Mouse (Mus musculus) testis, adult 10 weeks (tissue): Measurements from ENCODE around the gene Slc5a6. TPM values are rescaled to one million over a fixed set of nuclear protein-coding genes. Genes with fewer than 3 reads are reported as not detected.

Source experiments
- polyA plus RNA-seq: library from polyadenylated mRNA; stranded (reverse); fragments of 350-450 nt; fragmentation: Illumina TruSeq; extraction: RNeasy Lipid Tissue Mini Kit (QIAGEN cat#74804); gene quantifications from one replicate; pipeline ENCODE4 v1.2.3, GENCODE M21; 2014; ENCODE audit warnings: low read depth, low replicate concordance

The Slc5a6 gene
- polyA plus RNA-seq = 0.84 TPM

GRCm38 (mm10) chr5:31048763-31049641 is at the start of gene Slc5a6:
Slc5a6 (minus strand) TSS chr5:31048924.

GRCm38 (mm10) chr5:31054261-31055215 is 5.8 kb upstream of the Slc5a6 start, which contains the start of gene Cad:
Cad (plus strand) TSS chr5:31054780.

GRCm38 (mm10) chr5:31047848-31048762 is 619 bp downstream of the Slc5a6 start, which contains the start of gene Atraid:
Atraid (plus strand) TSS chr5:31048312.

Other genes with a start within 250 kb of the Slc5a6 start
- gene Mapre3, start 234.3 kb downstream of the Slc5a6 start, polyA plus RNA-seq = 111 TPM
- gene Tmem214, start 180.9 kb downstream of the Slc5a6 start, polyA plus RNA-seq = 30.4 TPM
- 110 TPM for gene Agbl5, start 160.2 kb downstream of the Slc5a6 start, polyA plus RNA-seq
- 132 TPM for gene Ost4, start 141.1 kb downstream of the Slc5a6 start, polyA plus RNA-seq
- not detected for gene Emilin1, start 135.5 kb downstream of the Slc5a6 start, polyA plus RNA-seq
- 0.50 TPM for gene Khk, start 127.5 kb downstream of the Slc5a6 start, polyA plus RNA-seq
- not detected for gene Cgref1, start 103.3 kb downstream of the Slc5a6 start, polyA plus RNA-seq
- 7.0 TPM for gene Preb, start 88.6 kb downstream of the Slc5a6 start, polyA plus RNA-seq
- 0.73 TPM for gene Tcf23, start 80.3 kb downstream of the Slc5a6 start, polyA plus RNA-seq
- 28.7 TPM for gene Atraid, start 612 bp downstream of the Slc5a6 start, polyA plus RNA-seq
- gene Cad, start 5.9 kb upstream of the Slc5a6 start, polyA plus RNA-seq = 0.66 TPM
- gene Dnajc5g, start 57.4 kb upstream of the Slc5a6 start, polyA plus RNA-seq = 281 TPM
- gene Slc30a3, start 59.3 kb upstream of the Slc5a6 start, polyA plus RNA-seq = 2.0 TPM
- gene Trim54, start 67.8 kb upstream of the Slc5a6 start, polyA plus RNA-seq = not detected
- gene Ucn, start 89.9 kb upstream of the Slc5a6 start, polyA plus RNA-seq = not detected
- 6.5 TPM for gene Mpv17, start 105.3 kb upstream of the Slc5a6 start, polyA plus RNA-seq
- 0.34 TPM for gene Gm29609, start 131.0 kb upstream of the Slc5a6 start, polyA plus RNA-seq
- 49.1 TPM for gene Gtf3c2, start 131.2 kb upstream of the Slc5a6 start, polyA plus RNA-seq
- 20.1 TPM for gene Snx17, start 144.3 kb upstream of the Slc5a6 start, polyA plus RNA-seq
- 7.0 TPM for gene Eif2b4, start 144.5 kb upstream of the Slc5a6 start, polyA plus RNA-seq
- 2.7 TPM for gene Zfp513, start 153.4 kb upstream of the Slc5a6 start, polyA plus RNA-seq
- 206 TPM for gene Ppm1g, start 171.8 kb upstream of the Slc5a6 start, polyA plus RNA-seq
- gene Nrbp1, start 191.9 kb upstream of the Slc5a6 start, polyA plus RNA-seq = 56.3 TPM
- not detected for gene Gm9970, start 192.3 kb upstream of the Slc5a6 start, polyA plus RNA-seq
- 0.73 TPM for gene Krtcap3, start 202.8 kb upstream of the Slc5a6 start, polyA plus RNA-seq
- 165 TPM for gene Ift172, start 242.2 kb upstream of the Slc5a6 start, polyA plus RNA-seq
- 1.2 TPM for gene Fndc4, start 247.2 kb upstream of the Slc5a6 start, polyA plus RNA-seq
- 0.48 TPM for gene Gckr, start 248.5 kb upstream of the Slc5a6 start, polyA plus RNA-seq